ENCODE assay signal across 22 mouse cellular contexts in the genomic region with DNA sequence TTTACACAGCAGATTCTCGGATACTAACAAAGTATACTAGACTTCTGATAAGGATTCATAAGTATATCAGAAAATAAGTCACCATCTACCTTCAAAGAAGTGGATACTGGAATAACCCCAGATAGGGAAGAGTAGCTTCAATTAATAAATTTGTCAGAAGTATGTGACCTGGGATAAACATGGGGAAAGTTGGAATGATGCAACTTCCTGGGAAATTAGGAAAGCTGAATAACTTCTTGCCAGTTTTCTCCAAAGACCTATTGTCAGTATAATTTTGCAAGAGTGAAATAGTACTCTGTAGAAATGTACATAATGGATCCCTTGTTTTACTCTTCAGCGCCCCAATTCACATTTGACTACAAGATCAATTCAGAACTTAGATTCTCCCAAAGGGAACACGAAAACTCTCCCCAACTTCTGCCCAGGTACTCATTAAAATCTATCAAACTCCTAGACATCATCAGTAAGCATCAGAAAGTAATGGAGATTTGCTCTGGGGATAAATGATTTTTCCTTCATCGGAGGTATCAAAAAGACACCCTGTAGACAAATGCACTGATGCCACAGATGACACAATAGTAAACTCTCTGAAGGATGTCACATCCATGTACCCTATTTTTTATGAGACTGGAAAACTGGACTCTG. TPM values are rescaled to one million over a fixed set of nuclear protein-coding genes. Genes with fewer than 3 reads are reported as not detected.
"Had no signal": no experiment of that assay in that cellular context is flagged by ENCODE, and none has a peak within 500 bp of the region (broad histone marks: within the 10 kb centered on the region; RNA-seq: fewer than 3 reads in every experiment).

A gene (plus strand): TSS at position 595 of the 645 bp plus-strand sequence.

- H3K27me3 ChIP-seq: neural tube, embryonic 13.5 days; neural tube, embryonic 15.5 days; stomach, embryonic 15.5 days had no signal

- H3K4me2 ChIP-seq: neural tube, embryonic 13.5 days; neural tube, embryonic 15.5 days; stomach, embryonic 15.5 days had no signal

- H3K4me1 ChIP-seq: neural tube, embryonic 13.5 days; neural tube, embryonic 15.5 days; stomach, embryonic 15.5 days had no signal

- H3K4me3 ChIP-seq: neural tube, embryonic 13.5 days; neural tube, embryonic 15.5 days; stomach, embryonic 15.5 days had no signal

- H3K9me3 ChIP-seq: neural tube, embryonic 13.5 days; stomach, embryonic 15.5 days had no signal

- H3K27ac ChIP-seq: neural tube, embryonic 13.5 days; neural tube, embryonic 15.5 days; stomach, embryonic 15.5 days; stomach, postnatal 0 days had no signal

- DNase-seq: retina, postnatal 1 day; right cerebral cortex, adult 18-20 months; right cerebral cortex, postnatal 14 days; right cerebral cortex, postnatal 25 days; right cerebral cortex, postnatal 4 days; spleen, adult 18-20 months; thymus, adult 18-20 months; thymus, adult 2 months; thymus, postnatal 14 days; thymus, postnatal 25 days; thymus, postnatal 36 days; thymus, postnatal 4 days had no signal

- H3K36me3 ChIP-seq: neural tube, embryonic 13.5 days; neural tube, embryonic 15.5 days; stomach, embryonic 15.5 days had no signal

RNA-seq across cellular contexts. Expression of the gene that starts here (rescaled TPM):
- polyA plus RNA-seq: neural tube, embryonic 13.5 days; neural tube, embryonic 15.5 days; small intestine, adult 2 months; spleen, adult 2 months; stomach, embryonic 14.5 days; stomach, embryonic 15.5 days; stomach, embryonic 16.5 days; stomach, postnatal 0 days; thymus, adult 2 months; thymus, postnatal 0 days; urinary bladder, adult 2 months had no signal
